Mouse (Mus musculus) hindbrain, embryonic 12.5 days (tissue): Measurements from ENCODE around the gene Efcab5. TPM values are rescaled to one million over a fixed set of nuclear protein-coding genes. Genes with fewer than 3 reads are reported as not detected.

Experiments
- ATAC-seq: fragments of 200-750 bp; cut with Nextera tagmentation; 2 replicates; pipeline ENCODE4 v1.8.0; 2017; ENCODE audit warnings: moderate TSS enrichment; ENCODE audit not compliant: low FRiP score
- H3K27ac ChIP-seq: fragments of 300-500 bp; sonication (generic); 2 replicates; pipeline ENCODE4 v1.5.1; 2016; ENCODE audit warnings: mild to moderate bottlenecking
- H3K27me3 ChIP-seq: fragments of 300-500 bp; sonication (generic); 2 replicates; pipeline ENCODE4 v1.6.1; 2016; ENCODE audit warnings: mild to moderate bottlenecking
- H3K36me3 ChIP-seq: fragments of 300-500 bp; sonication (generic); 2 replicates; pipeline ENCODE4 v1.6.1; 2016; ENCODE audit warnings: mild to moderate bottlenecking
- H3K4me1 ChIP-seq: fragments of 300-500 bp; sonication (generic); 2 replicates; pipeline ENCODE4 v1.6.1; 2016
- H3K4me2 ChIP-seq: fragments of 300-500 bp; sonication (generic); replicated peaks from 2 replicates; pipeline ENCODE4 v1.6.1; 2016; ENCODE audit warnings: mild to moderate bottlenecking
- H3K4me3 ChIP-seq: fragments of 300-500 bp; sonication (generic); 2 replicates; pipeline ENCODE4 v1.5.1; 2016; ENCODE audit warnings: mild to moderate bottlenecking
- H3K9ac ChIP-seq: fragments of 300-500 bp; sonication (generic); 2 replicates; pipeline ENCODE4 v1.6.1; 2016; ENCODE audit warnings: mild to moderate bottlenecking, moderate library complexity
- H3K9me3 ChIP-seq: fragments of 300-500 bp; sonication (generic); replicated peaks from 2 replicates; pipeline ENCODE4 v1.6.1; 2016; ENCODE audit warnings: mild to moderate bottlenecking
- WGBS: fragments of 180-500 bp; shearing (Covaris S2); methylation state at CpG from one replicate; pipeline ENCODE4 v1.1.7; 2016; 5-methylcytosine and 5-hydroxymethylcytosine counted together
- polyA plus RNA-seq: library from polyadenylated mRNA; unstranded; fragments of >200 nt; fragmentation: Nextera tagmentation; extraction: Ambion mirVana; gene quantifications from 2 replicates; pipeline ENCODE4 v1.2.1, GENCODE M21; 2016

The Efcab5 gene
- polyA plus RNA-seq: 0.27 and 0.47 TPM in 2 replicates

DNA sequence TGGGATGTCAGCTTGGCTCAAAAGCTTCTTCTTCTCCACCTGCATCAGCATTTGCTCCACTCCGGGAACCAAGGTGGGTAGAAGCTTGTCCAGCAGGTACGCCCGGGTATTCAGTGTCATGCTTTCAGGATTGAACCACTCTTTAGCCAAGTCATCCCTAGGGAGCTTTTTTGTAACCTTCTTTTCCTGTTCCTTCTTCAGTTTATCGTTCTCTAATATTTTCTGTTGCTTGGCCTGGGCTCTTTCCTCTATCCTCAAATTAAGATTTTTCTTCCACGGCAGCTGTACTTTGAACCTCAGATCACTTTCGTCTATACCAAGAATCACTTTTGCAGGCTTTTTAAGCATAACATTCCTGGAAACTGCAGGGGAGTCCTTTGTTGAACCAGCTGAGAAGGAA is at the start of gene Efcab5:
Gene Efcab5 (minus strand): TSS at position 101 of the 400 bp plus-strand sequence.
- H3K27me3 ChIP-seq: no peaks in the 10 kb centered on the region
- H3K9me3 ChIP-seq: no peaks in the 10 kb centered on the region
- no peak within 1 kb of the TSS for H3K4me3 ChIP-seq
- no peak within 1 kb of the TSS for H3K9ac ChIP-seq
- no peak for ATAC-seq
- WGBS: 86% methylated on average over 6 of the region's 6 CpGs
- 0 out of 2 replicates have a peak, but pooled peaks cover 4% of the 10 kb centered on the region for H3K4me1 ChIP-seq
- no peak within 1 kb of the TSS for H3K27ac ChIP-seq
- no peak within 1 kb of the TSS for H3K4me2 ChIP-seq
- no peaks in the 10 kb centered on the region for H3K36me3 ChIP-seq

DNA sequence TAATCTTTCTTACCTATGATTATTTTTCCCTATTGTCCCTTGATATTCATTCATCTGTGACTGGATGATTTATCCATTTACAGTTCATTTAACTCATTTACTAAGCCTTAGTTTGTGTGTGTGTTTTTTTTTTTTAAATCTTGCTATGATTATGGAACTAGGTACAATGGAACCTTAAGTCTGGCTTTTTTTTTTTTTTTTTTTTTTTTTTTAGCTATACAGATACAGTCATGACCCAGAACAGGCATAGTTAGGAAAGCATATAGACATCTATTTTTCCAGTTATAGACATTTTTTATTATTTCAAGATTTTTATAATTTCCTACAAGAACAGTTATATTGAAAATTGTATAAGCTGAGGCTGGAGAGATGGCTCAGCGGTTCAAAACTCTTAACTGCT is 46.5 kb upstream of the Efcab5 start:
- Histone ChIP-seq H3K9ac (no peak overlapping the region), H3K4me3 (no peak overlapping the region), H3K4me2 (no peak overlapping the region), H3K4me1 (no peaks in the 10 kb centered on the region), H3K27me3 (no peaks in the 10 kb centered on the region), H3K36me3 (no peaks in the 10 kb centered on the region), H3K9me3 (no peaks in the 10 kb centered on the region), H3K27ac (no peak overlapping the region)
- no peak for ATAC-seq
- WGBS: 95% methylated on average over 1 of the region's 1 CpGs

DNA sequence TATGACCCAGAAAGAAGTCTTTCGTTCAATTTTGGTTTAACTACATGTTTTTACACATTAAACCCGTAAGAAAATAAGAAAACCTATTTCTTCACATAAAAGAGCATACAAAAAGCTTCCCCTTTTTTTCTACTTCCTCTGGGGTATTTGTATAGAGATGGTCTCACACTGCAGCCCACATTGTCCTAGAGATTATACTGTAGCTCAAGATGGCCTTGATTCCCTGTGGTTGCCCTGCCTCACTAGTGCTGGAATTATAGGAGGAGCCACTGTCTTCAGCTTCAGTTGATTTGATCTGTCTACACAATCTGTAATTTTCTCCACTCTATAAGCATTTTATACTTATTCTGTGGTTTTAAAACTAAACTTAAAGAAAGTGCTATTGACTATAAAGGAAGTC is 42.7 kb upstream of the Efcab5 start:
- Histone ChIP-seq H3K4me3 (no peak overlapping the region), H3K9ac (no peak overlapping the region), H3K4me2 (no peak overlapping the region), H3K9me3 (no peaks in the 10 kb centered on the region), H3K4me1 (no peaks in the 10 kb centered on the region), H3K36me3 (no peaks in the 10 kb centered on the region), H3K27me3 (no peaks in the 10 kb centered on the region), H3K27ac (no peak overlapping the region)
- WGBS: 91% methylated on average over 2 of the region's 2 CpGs
- ATAC-seq: no peak

DNA sequence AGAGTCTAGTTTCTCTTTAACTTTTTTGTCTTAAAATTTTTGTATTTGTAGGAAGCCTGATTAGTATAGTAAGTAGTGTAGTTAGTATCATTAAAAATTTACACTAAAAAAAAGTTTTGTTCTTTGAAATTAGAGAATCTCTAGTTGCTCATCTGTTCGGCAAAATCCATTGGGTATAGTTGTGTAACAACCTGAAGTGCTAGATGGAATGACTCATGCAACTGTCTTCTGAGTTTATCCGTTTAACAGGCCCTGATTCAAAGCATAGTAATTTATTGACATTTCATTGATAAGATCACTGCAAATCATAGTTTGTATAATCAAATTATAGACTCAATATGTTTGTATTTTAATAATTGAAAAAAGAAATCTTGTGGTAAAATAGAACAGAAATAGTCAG is 42.0 kb upstream of the Efcab5 start:
- no peak for ATAC-seq
- Histone ChIP-seq H3K27ac (no peak overlapping the region), H3K9ac (no peak overlapping the region), H3K36me3 (no peaks in the 10 kb centered on the region), H3K9me3 (no peaks in the 10 kb centered on the region), H3K4me1 (no peaks in the 10 kb centered on the region), H3K4me2 (no peak overlapping the region), H3K27me3 (no peaks in the 10 kb centered on the region), H3K4me3 (no peak overlapping the region)
- 93% methylated on average over 2 of the region's 2 CpGs for WGBS

DNA sequence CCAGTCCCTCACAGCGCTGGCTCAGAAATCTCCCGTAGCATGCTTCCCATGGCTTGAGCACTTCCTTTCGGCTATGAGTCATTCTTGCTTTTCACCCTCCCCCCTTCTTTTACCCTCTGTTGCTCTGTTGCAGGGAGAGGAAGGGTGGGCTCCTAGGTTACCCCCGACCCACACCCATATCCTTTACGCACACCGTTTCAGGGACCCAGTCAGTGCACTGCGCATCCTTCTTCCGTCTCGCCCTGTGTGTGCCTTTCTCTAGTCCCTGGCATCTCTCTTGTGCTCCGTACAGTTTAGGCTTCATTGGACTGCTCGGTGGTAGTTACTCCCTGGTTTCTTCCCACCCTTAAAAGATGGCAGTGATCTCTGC is 28.0 kb upstream of the Efcab5 start:
- H3K4me1 ChIP-seq: peaks cover 20% of the 10 kb centered on the region
- peak; percentile 70 for ATAC-seq
- no peaks in the 10 kb centered on the region for H3K27me3 ChIP-seq
- H3K4me3 ChIP-seq: peak overlapping the region; percentile 82
- no peaks in the 10 kb centered on the region for H3K36me3 ChIP-seq
- H3K9me3 ChIP-seq: no peaks in the 10 kb centered on the region
- peak overlapping the region; percentile 92 for H3K9ac ChIP-seq
- peak overlapping the region; percentile 99 for H3K27ac ChIP-seq
- WGBS: 0% methylated on average over 11 of the region's 11 CpGs
- H3K4me2 ChIP-seq: peak overlapping the region; percentile 87

DNA sequence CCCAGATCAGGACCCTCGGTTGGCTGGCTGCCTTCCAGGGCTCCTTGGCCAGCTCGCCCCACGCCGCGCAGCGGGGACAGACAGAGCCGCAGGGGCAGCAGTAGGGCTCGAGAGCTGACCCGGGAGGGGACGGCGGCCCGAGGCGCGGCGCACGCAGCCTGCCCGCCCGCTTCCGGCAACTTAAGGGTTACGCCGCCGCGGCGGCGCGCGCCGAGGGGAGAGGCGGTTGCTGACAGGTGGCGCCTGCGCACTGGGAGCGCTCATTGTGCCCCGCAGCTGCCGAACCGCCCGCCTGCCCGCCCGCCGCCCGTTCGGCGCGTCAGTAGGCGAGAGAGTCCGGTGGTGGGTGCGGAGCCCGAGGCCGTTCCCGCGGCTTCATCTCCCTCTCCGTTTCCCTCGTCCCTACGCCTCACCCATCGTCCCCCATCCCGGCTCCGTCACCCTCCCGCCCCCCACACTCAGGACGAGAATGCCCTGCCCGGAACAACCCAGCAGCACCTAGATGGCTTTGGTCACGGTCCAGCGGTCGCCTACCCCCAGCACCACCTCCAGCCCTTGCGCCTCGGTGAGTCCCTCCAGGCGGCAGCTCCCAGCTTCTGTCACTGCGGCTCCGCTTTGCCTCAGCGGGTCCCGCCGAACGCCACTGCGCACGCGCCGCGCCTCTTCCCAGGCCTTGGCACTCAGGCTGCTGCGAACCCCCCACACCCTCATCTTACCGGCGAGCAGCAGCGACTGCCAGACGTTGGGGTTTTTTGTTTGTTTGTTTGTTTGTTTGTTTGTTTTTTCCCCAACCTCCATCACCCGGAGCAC is 27.4 kb upstream of the Efcab5 start, which contains the start of gene Ssh2:
Gene Ssh2 (plus strand): TSS at position 337 of the 810 bp plus-strand sequence.
- WGBS: under 1% methylated on average over 70 of the region's 82 CpGs

DNA sequence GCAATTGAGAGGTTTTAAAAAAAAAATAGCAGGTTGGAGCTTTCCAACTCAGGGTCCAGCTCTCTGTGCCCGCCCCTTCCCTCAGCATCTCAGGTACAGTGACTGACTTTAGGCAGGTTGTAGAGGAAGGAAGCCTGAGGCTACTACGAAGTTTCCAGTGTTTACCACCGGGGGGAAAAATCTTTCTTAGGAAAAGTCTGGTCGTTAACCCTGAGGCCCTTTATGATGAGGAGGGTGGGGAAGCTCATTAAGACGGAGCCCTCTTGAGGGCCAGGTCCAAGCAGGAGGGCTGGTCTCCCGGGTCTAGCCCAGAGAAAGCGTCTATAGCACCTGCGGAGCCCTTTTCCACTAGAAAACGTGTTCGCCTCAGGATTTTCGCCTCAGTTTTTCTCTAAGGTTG is 26.7 kb upstream of the Efcab5 start:
- H3K4me3 ChIP-seq: peak overlapping the region; percentile 82
- peaks cover 20% of the 10 kb centered on the region for H3K4me1 ChIP-seq
- no peaks in the 10 kb centered on the region for H3K36me3 ChIP-seq
- H3K27me3 ChIP-seq: no peaks in the 10 kb centered on the region
- peak overlapping the region; percentile 99 for H3K27ac ChIP-seq
- under 1% methylated on average over 11 of the region's 11 CpGs for WGBS
- no peaks in the 10 kb centered on the region for H3K9me3 ChIP-seq
- peak overlapping the region; percentile 87 for H3K4me2 ChIP-seq
- ATAC-seq: peak; percentile 48
- H3K9ac ChIP-seq: peak overlapping the region; percentile 92

More for the DNA sequence above, 27.4 kb upstream of the Efcab5 start, which contains the start of gene Ssh2:
- H3K4me3 ChIP-seq: peak within 1 kb of the TSS; percentile 82
- ATAC-seq: peak; percentile 90
- peak within 1 kb of the TSS; percentile 87 for H3K4me2 ChIP-seq
- H3K9me3 ChIP-seq: no peaks in the 10 kb centered on the region
- no peaks in the 10 kb centered on the region for H3K27me3 ChIP-seq
- H3K27ac ChIP-seq: peak within 1 kb of the TSS; percentile 99
- peaks cover 20% of the 10 kb centered on the region for H3K4me1 ChIP-seq
- no peaks in the 10 kb centered on the region for H3K36me3 ChIP-seq
- peak within 1 kb of the TSS; percentile 92 for H3K9ac ChIP-seq

DNA sequence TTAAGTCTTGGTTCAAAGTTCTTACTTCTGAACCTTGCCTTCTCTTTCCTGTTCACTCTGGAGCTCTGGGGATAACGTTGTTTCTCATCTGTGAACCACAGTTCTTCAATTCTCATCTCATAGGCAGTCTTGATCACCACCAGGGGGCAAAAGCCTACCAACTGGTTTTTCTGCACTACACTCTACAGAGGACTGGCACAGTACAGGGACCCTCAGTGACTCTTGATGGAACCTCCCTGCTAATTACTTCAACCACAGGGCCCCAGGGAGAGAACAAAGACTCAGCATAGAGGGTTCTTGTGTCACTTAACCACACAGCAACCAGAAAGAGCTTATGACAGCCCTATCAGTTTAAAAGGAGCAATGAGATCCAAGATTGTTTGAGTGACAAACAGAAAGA is 26.0 kb upstream of the Efcab5 start:
- Histone ChIP-seq H3K36me3 (no peaks in the 10 kb centered on the region), H3K9me3 (no peaks in the 10 kb centered on the region), H3K4me1 (peaks cover 20% of the 10 kb centered on the region), H3K27me3 (no peaks in the 10 kb centered on the region), H3K4me3 (no peak overlapping the region), H3K27ac (no peak overlapping the region; the same call in 1 of the 2 replicates), H3K4me2 (peak overlapping the region; percentile 87; the same call in 1 of the 2 replicates), H3K9ac (no peak overlapping the region)
- 9% methylated on average over 1 of the region's 1 CpGs for WGBS
- 0 out of 2 replicates have a peak, but pooled peaks have one; percentile 35 for ATAC-seq

DNA sequence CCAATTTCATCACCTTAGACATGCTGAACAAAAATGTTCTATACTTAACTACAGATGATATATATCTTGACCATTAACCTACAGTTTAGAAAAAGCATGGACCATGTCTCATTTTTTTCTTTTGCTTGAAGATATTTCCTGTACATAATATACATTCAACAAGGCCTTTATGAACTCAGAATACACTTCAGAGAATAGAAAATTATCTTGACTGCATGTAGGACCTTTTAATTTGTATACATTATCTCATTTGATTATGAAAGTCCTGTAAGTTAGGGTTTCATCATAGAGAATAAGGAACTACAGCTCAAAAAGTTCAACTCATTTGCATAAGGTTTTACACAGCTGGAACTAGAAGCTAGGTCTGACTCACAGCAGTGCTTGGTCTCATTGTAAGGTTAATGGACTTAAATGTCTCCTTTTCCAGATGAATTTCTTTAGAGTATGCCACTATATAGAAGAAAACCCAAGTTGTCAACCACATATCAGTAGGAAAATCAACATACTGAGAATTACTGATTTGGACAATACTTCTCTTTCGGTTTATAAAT is 25.4 kb upstream of the Efcab5 start:
- 98% methylated on average over 1 of the region's 1 CpGs for WGBS
- no peak overlapping the region for H3K4me3 ChIP-seq
- no peak overlapping the region for H3K9ac ChIP-seq
- peaks cover 20% of the 10 kb centered on the region for H3K4me1 ChIP-seq
- H3K4me2 ChIP-seq: no peak overlapping the region
- no peaks in the 10 kb centered on the region for H3K27me3 ChIP-seq
- no peaks in the 10 kb centered on the region for H3K36me3 ChIP-seq
- no peak for ATAC-seq
- no peak overlapping the region for H3K27ac ChIP-seq
- H3K9me3 ChIP-seq: no peaks in the 10 kb centered on the region

DNA sequence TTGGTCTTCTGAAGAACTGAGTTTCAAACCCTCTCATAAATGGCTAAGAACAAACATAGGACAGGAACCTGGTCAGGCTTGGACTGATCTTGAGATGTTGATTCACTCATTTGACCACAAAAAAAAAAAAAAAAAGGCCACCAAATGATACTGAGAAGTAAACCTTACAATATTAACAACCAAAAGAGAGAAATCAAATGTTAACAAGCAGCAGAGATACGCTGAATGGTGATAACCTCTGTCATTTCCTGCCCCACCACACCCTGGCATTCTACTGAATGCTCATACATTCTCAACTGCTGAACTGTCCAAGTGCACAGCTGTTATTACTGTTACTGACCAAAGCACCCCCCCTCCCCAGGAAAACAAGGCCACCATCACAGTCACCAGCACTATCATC is 11.9 kb upstream of the Efcab5 start:
- no peaks in the 10 kb centered on the region for H3K9me3 ChIP-seq
- WGBS: 92% methylated on average over 1 of the region's 1 CpGs
- H3K4me1 ChIP-seq: no peaks in the 10 kb centered on the region
- H3K27me3 ChIP-seq: no peaks in the 10 kb centered on the region
- no peak overlapping the region for H3K4me3 ChIP-seq
- H3K36me3 ChIP-seq: no peaks in the 10 kb centered on the region
- ATAC-seq: no peak
- no peak overlapping the region for H3K4me2 ChIP-seq
- no peak overlapping the region for H3K27ac ChIP-seq
- no peak overlapping the region for H3K9ac ChIP-seq

DNA sequence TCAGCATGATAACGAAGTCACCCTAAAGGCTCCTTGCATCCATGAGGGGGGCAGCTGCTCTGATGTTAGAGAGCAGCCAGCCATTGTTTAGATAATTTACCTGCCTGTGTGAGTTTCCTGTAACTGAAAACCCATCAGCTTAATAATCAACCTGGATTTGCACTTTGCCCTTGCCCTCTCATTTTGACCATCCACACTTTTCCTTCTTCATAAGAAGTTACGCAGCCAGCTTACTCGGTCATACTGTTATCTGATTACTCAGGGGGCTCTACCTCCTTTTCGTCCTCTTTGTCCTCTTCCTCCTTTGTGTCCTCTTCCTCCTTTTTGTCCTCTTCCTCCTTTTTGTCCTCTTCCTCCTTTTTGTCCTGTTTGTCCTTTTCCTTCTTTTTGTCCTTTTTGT is 10.9 kb upstream of the Efcab5 start:
- Histone ChIP-seq H3K4me1 (no peaks in the 10 kb centered on the region), H3K4me3 (no peak overlapping the region), H3K9ac (no peak overlapping the region), H3K4me2 (no peak overlapping the region), H3K36me3 (no peaks in the 10 kb centered on the region), H3K9me3 (no peaks in the 10 kb centered on the region), H3K27me3 (no peaks in the 10 kb centered on the region), H3K27ac (no peak overlapping the region)
- no peak for ATAC-seq
- 44% methylated on average over 4 of the region's 4 CpGs for WGBS

DNA sequence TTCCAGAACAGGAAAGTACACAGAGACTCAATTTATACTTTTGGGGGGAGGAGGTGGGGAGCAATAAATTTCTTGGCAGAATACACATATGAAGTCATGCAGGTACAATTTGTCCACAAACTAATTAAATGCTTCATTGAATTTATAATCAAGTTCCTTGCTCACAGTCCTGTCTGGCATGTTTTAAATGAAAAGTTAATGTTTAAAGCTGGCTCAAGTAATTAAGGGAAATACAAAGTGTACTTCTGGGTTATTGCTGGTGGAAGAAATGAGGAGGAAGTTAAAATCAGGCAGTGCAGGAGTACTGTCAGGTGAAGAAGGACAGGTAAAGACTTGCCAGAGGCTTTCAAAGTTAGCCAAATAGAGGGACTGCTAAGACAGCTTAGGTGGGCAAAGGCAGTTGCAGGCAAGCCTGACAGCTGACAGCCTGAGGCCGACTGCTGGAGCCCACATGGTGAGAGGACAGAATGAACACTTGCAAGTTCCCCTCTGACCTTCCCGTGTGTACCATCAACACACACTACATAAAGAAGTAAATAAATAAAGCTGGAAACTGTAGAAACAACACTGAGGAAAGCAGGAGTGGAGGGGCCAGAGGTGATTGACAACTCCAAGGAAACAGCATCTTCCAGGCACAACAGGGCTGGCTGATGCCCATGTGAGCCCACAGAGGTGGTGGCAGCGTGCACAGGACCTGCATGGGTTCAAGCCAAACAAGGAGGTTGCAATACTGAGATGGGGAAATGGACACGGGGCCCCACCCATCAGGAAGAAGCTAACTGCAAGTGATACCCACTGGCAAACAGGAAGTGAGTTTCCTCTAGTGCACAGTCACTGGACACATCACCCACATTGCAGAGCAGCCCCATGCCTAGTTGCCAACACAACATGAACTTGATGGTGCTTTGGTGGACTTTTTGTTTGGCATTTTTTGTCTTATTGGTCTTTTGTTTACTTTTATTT is 7.7 kb upstream of the Efcab5 start:
- no peaks in the 10 kb centered on the region for H3K9me3 ChIP-seq
- H3K9ac ChIP-seq: no peak overlapping the region
- no peak overlapping the region for H3K27ac ChIP-seq
- no peaks in the 10 kb centered on the region for H3K36me3 ChIP-seq
- no peak overlapping the region for H3K4me3 ChIP-seq
- no peak for ATAC-seq
- H3K4me2 ChIP-seq: no peak overlapping the region
- H3K27me3 ChIP-seq: no peaks in the 10 kb centered on the region
- 43% methylated on average over 4 of the region's 4 CpGs for WGBS
- 0 out of 2 replicates have a peak, but pooled peaks cover 4% of the 10 kb centered on the region for H3K4me1 ChIP-seq
